26 mouse cellular contexts compared by ENCODE assay signal in the genomic region with DNA sequence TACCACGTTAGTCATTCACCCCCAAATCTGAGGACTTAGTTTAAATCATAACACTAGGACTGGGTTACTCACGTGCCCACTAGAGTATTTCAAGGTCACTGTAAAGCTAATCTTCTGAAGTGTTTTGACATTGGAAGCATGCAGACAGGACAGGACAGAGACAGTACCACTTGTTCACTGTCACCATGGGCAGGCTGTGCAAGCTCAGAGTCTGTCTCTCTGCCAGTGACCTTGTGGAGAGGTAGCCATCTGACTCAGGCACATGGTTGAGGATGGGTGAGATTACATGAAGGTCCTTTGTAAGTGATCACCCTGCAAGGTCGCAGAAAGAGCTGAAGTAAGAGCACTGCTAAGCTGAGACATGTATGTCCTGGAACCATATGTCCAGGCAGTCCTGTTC.
A peak's percentile ranks its signal among the peaks of the same experiment; 100 is the strongest.
DNase-seq lines count a peak whose midpoint lies in the region; ATAC-seq lines count a peak whose summit lies in the region.
"Had no signal": no experiment of that assay in that cellular context is flagged by ENCODE, and none has a peak within 500 bp of the region (broad histone marks: within the 10 kb centered on the region; RNA-seq: fewer than 3 reads in every experiment).

No protein-coding gene starts in this region.

- peaks cover 4% of the 10 kb centered on the region; the same call in 1 of the 2 replicates for H3K36me3 ChIP-seq in forebrain, embryonic 11.5 days (ENCODE audit: control insufficient read depth, insufficient read depth, low read length)
- H3K36me3 ChIP-seq in forebrain, embryonic 12.5 days (replicated peaks), result peaks cover 98% of the 10 kb centered on the region
- H3K36me3 ChIP-seq in heart, embryonic 12.5 days, result peaks cover 98% of the 10 kb centered on the region

- intact Hi-C loops in heart, postnatal 10 days (cut with DNase I), result no loop called here
- intact Hi-C loops in left cerebral cortex, postnatal 10 days (cut with DNase I), result loop anchor here (10.0 kb wide), 1 partner anchor 244 kb away; no protein-coding TSS in a partner anchor

- no peak overlapping the region for H3K4me3 ChIP-seq in forebrain, embryonic 11.5 days (ENCODE audit: low read depth, low read length)
- no peak overlapping the region for H3K4me3 ChIP-seq in forebrain, embryonic 12.5 days (replicated peaks)
- no peak overlapping the region for H3K4me3 ChIP-seq in heart, embryonic 12.5 days
- H3K4me3 ChIP-seq: hindbrain, embryonic 13.5 days; limb, embryonic 10.5 days; liver, embryonic 15.5 days; lung, embryonic 15.5 days; megakaryocyte, embryonic 14.5 days; midbrain, embryonic 15.5 days; neural tube, embryonic 12.5 days had no signal

- peak; percentile 30 for DNase-seq in forebrain, embryonic 11.5 days (ENCODE audit: low spot score)
- peak; percentile 62 to 72 for DNase-seq in adrenal gland, postnatal 36 days
- peak; percentile 65 to 81 for DNase-seq in heart, postnatal 10 days
- no peak for DNase-seq in left cerebral cortex, postnatal 10 days (ENCODE audit: extremely low spot score in 1 of 2, low spot score in 2 of 2)
- DNase-seq in thymus, postnatal 36 days, result no peak
- no peak for DNase-seq in thymus, postnatal 10 days (ENCODE audit: low spot score in 2 of 2)
- DNase-seq: cerebellum, adult 8-10 months; cerebellum, postnatal 36 days; embryo, embryonic 11 days; kidney, adult 18-20 months; kidney, postnatal 4 days; liver; right cerebral cortex, postnatal 14 days; spleen, adult 18-20 months; thymus, postnatal 14 days had no signal

- H3K9me3 ChIP-seq in forebrain, embryonic 11.5 days (ENCODE audit: control insufficient read depth, low read length), result no peaks in the 10 kb centered on the region
- H3K9me3 ChIP-seq in forebrain, embryonic 12.5 days, result no peaks in the 10 kb centered on the region
- no peaks in the 10 kb centered on the region for H3K9me3 ChIP-seq in heart, embryonic 12.5 days (replicated peaks)
- H3K9me3 ChIP-seq: hindbrain, embryonic 13.5 days; limb, embryonic 10.5 days; liver, embryonic 15.5 days; lung, embryonic 15.5 days; megakaryocyte, embryonic 14.5 days; midbrain, embryonic 15.5 days; neural tube, embryonic 12.5 days had no signal

- H3K4me2 ChIP-seq in forebrain, embryonic 11.5 days (ENCODE audit: low read depth, low read length, severe bottlenecking), result no peak overlapping the region
- H3K4me2 ChIP-seq in forebrain, embryonic 12.5 days, result no peak overlapping the region
- H3K4me2 ChIP-seq in heart, embryonic 12.5 days, result no peak overlapping the region
- H3K4me2 ChIP-seq: hindbrain, embryonic 13.5 days; liver, embryonic 15.5 days; lung, embryonic 15.5 days; midbrain, embryonic 15.5 days; neural tube, embryonic 12.5 days had no signal

- 93% methylated on average over 3 of the region's 3 CpGs for WGBS in forebrain, embryonic 11.5 days
- WGBS in forebrain, embryonic 12.5 days, result 91% methylated on average over 3 of the region's 3 CpGs
- WGBS in heart, embryonic 12.5 days, result 55% methylated on average over 3 of the region's 3 CpGs

- H3K27ac ChIP-seq in forebrain, embryonic 11.5 days (ENCODE audit: low read depth, low read length), result no peak overlapping the region
- H3K27ac ChIP-seq in forebrain, embryonic 12.5 days, result no peak overlapping the region
- H3K27ac ChIP-seq in heart, embryonic 12.5 days (ENCODE audit: poor library complexity, severe bottlenecking), result peak overlapping the region; percentile 66
- H3K27ac ChIP-seq: hindbrain, embryonic 13.5 days; limb, embryonic 10.5 days; liver, embryonic 15.5 days; lung, embryonic 15.5 days; midbrain, embryonic 15.5 days; neural tube, embryonic 12.5 days had no signal

- no peak overlapping the region for H3K9ac ChIP-seq in forebrain, embryonic 11.5 days (ENCODE audit: low read length)
- no peak overlapping the region for H3K9ac ChIP-seq in forebrain, embryonic 12.5 days
- no peak overlapping the region for H3K9ac ChIP-seq in heart, embryonic 12.5 days
- H3K9ac ChIP-seq: hindbrain, embryonic 13.5 days; liver, embryonic 15.5 days; lung, embryonic 15.5 days; midbrain, embryonic 15.5 days; neural tube, embryonic 12.5 days had no signal

- no peaks in the 10 kb centered on the region for H3K4me1 ChIP-seq in forebrain, embryonic 11.5 days (replicated peaks; ENCODE audit: control insufficient read depth, insufficient read depth, low read length)
- no peaks in the 10 kb centered on the region for H3K4me1 ChIP-seq in forebrain, embryonic 12.5 days
- peaks cover 19% of the 10 kb centered on the region for H3K4me1 ChIP-seq in heart, embryonic 12.5 days (replicated peaks)
- H3K4me1 ChIP-seq: hindbrain, embryonic 13.5 days; limb, embryonic 10.5 days; liver, embryonic 15.5 days; lung, embryonic 15.5 days; midbrain, embryonic 15.5 days; neural tube, embryonic 12.5 days had no signal

- no peaks in the 10 kb centered on the region for H3K27me3 ChIP-seq in forebrain, embryonic 11.5 days (ENCODE audit: control insufficient read depth, insufficient read depth, low read length)
- H3K27me3 ChIP-seq in forebrain, embryonic 12.5 days, result no peaks in the 10 kb centered on the region
- H3K27me3 ChIP-seq in heart, embryonic 12.5 days (replicated peaks), result no peaks in the 10 kb centered on the region
- H3K27me3 ChIP-seq: hindbrain, embryonic 13.5 days; liver, embryonic 15.5 days; lung, embryonic 15.5 days; megakaryocyte, embryonic 14.5 days; midbrain, embryonic 15.5 days; neural tube, embryonic 12.5 days had no signal

- no peak for ATAC-seq in forebrain, embryonic 11.5 days (replicated peaks; ENCODE audit: low FRiP score)
- ATAC-seq in forebrain, embryonic 12.5 days (ENCODE audit: low FRiP score), result no peak
- ATAC-seq in heart, embryonic 12.5 days (ENCODE audit: insufficient number of reproducible peaks, low FRiP score), result peak; percentile 77
- ATAC-seq: forebrain, embryonic 16.5 days; inflammation-experienced regulatory T-cells, adult 6 months; midbrain, embryonic 15.5 days had no signal

Comparison
In these comparisons a context has a peak if more than half of its experiments do, and no peak if none do; other contexts are left out.
1. DNase-seq: peak in forebrain, embryonic 11.5 days (single experiment), adrenal gland, postnatal 36 days (2 of 2) and heart, postnatal 10 days (2 of 2); none in left cerebral cortex, postnatal 10 days (0 of 2), thymus, postnatal 36 days (0 of 2) and thymus, postnatal 10 days (0 of 2).